Mouse (Mus musculus) frontal cortex, postnatal 10 days (tissue): Measurements from ENCODE around the gene Large1.

Experiments used
- DNase-seq, 2 experiments: peaks; one replicate each; pipeline ENCODE4 v3.0.0; 2022; ENCODE audit warnings: low spot score in 2 of 2, mixed read lengths in 1 of 2

The Large1 gene

DNA sequence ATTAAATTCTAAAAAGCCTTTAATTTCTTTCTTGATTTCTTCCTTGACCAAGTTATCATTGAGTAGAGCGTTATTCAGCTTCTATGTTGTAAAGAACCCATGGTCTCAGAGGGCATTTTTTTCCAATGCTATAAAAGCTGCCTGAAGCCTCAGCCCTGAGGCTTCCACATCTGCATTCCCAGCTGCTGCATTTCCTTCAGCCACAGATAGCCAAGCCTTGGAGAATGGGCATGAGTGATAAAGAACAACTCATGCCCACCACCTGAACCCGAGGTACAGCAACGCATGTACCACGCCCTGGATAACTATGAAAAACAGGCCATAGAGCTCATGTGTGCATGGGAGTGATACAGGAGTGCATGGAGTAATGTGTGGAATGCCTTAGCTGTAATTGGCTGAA is 572.7 kb downstream of the Large1 start:
- no peak for DNase-seq

DNA sequence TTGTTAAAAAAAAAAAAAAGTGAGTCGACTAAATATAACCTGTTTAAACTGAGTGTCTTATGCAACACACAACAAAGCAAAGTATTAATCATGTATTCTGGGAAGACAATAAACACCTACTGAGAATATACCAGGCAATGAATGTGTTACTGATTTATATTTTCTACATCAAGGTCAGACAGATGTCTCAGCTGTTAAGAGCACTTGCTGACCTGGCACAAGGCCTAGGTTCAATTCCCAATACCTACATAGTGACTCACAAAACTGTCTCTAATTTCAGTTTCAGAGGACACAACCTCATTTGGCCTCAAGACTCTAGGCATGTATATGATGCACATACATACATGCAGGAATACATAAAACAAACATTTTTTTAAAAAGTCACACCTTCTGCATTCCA is 575.5 kb downstream of the Large1 start:
- no peak for DNase-seq

DNA sequence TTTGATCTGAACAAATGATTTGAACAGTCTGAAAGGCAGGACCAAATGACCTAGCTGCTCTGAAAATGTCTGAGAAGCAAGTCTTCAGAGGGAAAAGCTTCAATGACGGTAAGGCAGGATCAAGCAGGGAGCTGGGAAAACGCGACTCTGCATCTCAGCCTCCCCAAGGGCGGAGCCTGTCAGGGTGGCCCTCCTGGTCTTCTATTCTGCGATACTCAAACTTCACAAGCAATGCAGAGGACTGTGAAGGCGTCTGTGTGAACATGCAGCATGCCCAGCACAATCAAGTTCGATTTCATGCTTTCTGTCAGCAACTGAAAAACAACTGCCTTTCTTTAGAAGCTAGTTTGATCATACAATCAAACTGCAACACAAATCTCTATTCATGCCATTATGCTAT is 586.6 kb downstream of the Large1 start:
- no peak for DNase-seq

DNA sequence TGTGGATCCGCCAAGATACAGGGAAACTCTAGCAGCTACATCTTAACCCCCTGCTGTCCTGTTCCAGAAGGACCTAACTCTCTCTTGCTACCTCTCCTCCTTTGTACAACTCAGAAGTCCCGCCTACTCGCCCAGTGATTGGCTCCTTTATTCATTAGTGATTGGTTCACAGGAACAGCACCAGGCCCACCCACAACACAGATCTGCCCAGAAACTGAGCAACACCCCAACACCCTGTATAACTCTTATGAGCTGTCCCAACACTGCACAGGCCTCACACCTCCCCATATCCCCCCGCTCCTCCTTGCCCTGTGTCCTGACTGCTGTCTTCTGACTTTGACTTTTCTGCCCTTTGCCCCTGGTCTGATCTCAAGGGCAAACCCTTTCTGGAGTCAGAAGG is 587.6 kb downstream of the Large1 start:
- DNase-seq: no peak
